Mouse (Mus musculus): ENCODE measurements around the gene Kpna7.

GRCm38 (mm10) chr5:145129124-145129523 is 45.3 kb upstream of the Kpna7 start:
- no peak for TF ChIP-seq EP300 (optimal IDR thresholded peaks at IDR 0.05)
- no peak for TF ChIP-seq CTCF (IDR thresholded peaks at IDR 0.05; ENCODE audit: low read depth)
